Mouse (Mus musculus): ENCODE results near the gene Ormdl1. TPM values are rescaled to one million over a fixed set of nuclear protein-coding genes. Genes with fewer than 3 reads are reported as not detected.

Ormdl1 gene
- total RNA-seq, 2 experiments from 2014 or later, result 12.1 to 13.3 TPM

Other genes starting within 250 kb of the Ormdl1 start
- 1 to 10 TPM; 1.2 to 1.3 TPM for gene Mstn, start 235.5 kb upstream of the Ormdl1 start, total RNA-seq (2021)
- gene 1700019A02Rik, start 109.5 kb upstream of the Ormdl1 start, total RNA-seq (2021), result not detected
- 10 to 100 TPM; 10.1 to 13.8 TPM for gene Pms1, start 77 bp upstream of the Ormdl1 start, total RNA-seq (2021)
- gene Gm28778, start within 50 bp of the Ormdl1 start, total RNA-seq (2021), result not detected
- 10 to 100 TPM; 15.2 to 17.2 TPM for gene Osgepl1, start 16.5 kb downstream of the Ormdl1 start, total RNA-seq (2021)
- not detected for gene Asdurf, start 55.5 kb downstream of the Ormdl1 start, total RNA-seq (2021)
- under 1 TPM; 0.34 to 0.54 TPM for gene Gm28551, start 55.6 kb downstream of the Ormdl1 start, total RNA-seq (2021)
- 10 to 100 TPM; 38.7 to 40.7 TPM for gene Asnsd1, start 55.7 kb downstream of the Ormdl1 start, total RNA-seq (2021)